9 mouse cellular contexts compared by ENCODE assay signal in the genomic region with DNA sequence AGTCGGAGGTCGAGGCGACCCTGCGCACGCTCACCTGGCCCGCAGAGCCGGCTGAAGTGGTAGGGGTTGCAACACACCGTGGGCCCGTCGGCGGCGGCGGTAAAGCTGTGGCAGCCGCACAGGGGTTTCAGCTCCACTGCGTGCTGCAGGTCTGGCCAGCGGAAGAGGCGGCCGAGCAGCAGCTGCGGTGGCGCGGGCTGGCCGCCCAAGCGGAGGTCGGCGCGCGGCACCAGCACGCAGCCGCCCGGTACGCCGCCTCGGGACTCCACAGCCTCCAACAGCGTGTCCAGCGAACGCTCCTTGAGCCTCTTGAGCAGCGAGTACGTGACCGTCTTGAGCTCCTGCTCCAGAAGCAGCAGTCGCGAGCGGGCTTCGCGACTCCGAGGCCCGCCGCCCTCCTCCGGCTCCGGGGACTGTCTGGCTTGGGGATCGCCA. TPM values are rescaled to one million over a fixed set of nuclear protein-coding genes. Genes with fewer than 3 reads are reported as not detected.
DNase-seq lines count a peak whose midpoint lies in the region; ATAC-seq lines count a peak whose summit lies in the region.
"Had no signal": no experiment of that assay in that cellular context is flagged by ENCODE, and none has a peak within 500 bp of the region (broad histone marks: within the 10 kb centered on the region; RNA-seq: fewer than 3 reads in every experiment).

No protein-coding gene starts in this region.

- no peaks in the 10 kb centered on the region for H3K9me3 ChIP-seq in kidney, embryonic 15.5 days (replicated peaks)
- H3K9me3 ChIP-seq in midbrain, embryonic 10.5 days (replicated peaks), result no peaks in the 10 kb centered on the region

- peak overlapping the region; percentile 99 for H3K9ac ChIP-seq in kidney, embryonic 15.5 days

- ATAC-seq in kidney, embryonic 15.5 days (replicated peaks; ENCODE audit: low FRiP score), result no peak
- ATAC-seq in granulocyte monocyte progenitor cell, adult 5-6 weeks (replicated peaks; ENCODE audit: poor library complexity, severe bottlenecking), result no peak

- H3K27me3 ChIP-seq in kidney, embryonic 15.5 days, result no peaks in the 10 kb centered on the region
- H3K27me3 ChIP-seq in midbrain, embryonic 10.5 days (ENCODE audit: low read depth, poor library complexity, severe bottlenecking), result peaks cover 44% of the 10 kb centered on the region

- WGBS in kidney, embryonic 15.5 days, result 1% methylated on average over 41 of the region's 50 CpGs
- WGBS in midbrain, embryonic 10.5 days, result under 1% methylated on average over 50 of the region's 50 CpGs

- DNase-seq in kidney, adult 8-10 months, result no peak
- DNase-seq in NIH3T3 (ENCODE audit: low read depth), result peak; percentile 47
- DNase-seq in gastrocnemius, postnatal 25 days, result peak; percentile 25
- peak; percentile 35 to 55 for DNase-seq in kidney, postnatal 25 days
- peak; percentile 62 for DNase-seq in midbrain, embryonic 10.5 days (ENCODE audit: low spot score)
- no peak for DNase-seq in cerebellum, adult 18-20 months

- H3K4me2 ChIP-seq in kidney, embryonic 15.5 days, result peak overlapping the region; percentile 93

- peaks cover 64% of the 10 kb centered on the region for H3K4me1 ChIP-seq in kidney, embryonic 15.5 days
- H3K4me1 ChIP-seq in midbrain, embryonic 10.5 days, result peaks cover 98% of the 10 kb centered on the region

- H3K27ac ChIP-seq in kidney, embryonic 15.5 days, result peak overlapping the region; percentile 98
- peak overlapping the region; percentile 95 for H3K27ac ChIP-seq in midbrain, embryonic 10.5 days (replicated peaks)
- H3K27ac ChIP-seq: macrophage had no signal

- peak overlapping the region; percentile 86 for H3K4me3 ChIP-seq in kidney, embryonic 15.5 days (replicated peaks)
- H3K4me3 ChIP-seq in midbrain, embryonic 10.5 days, result peak overlapping the region; percentile 88

- H3K36me3 ChIP-seq in kidney, embryonic 15.5 days, result peaks cover 7% of the 10 kb centered on the region
- no peaks in the 10 kb centered on the region for H3K36me3 ChIP-seq in midbrain, embryonic 10.5 days

RNA-seq across cellular contexts. Expression of a gene that starts 1.7 kb away (rescaled TPM):
- polyA plus RNA-seq in kidney, embryonic 15.5 days (2015; fragmentation: Nextera tagmentation; extraction: Ambion mirVana), result 10.6 and 12.3 TPM in 2 replicates
- 1 to 10 TPM; 2.8 to 5.2 TPM for total RNA-seq in gastrocnemius, postnatal 25 days (2021)
- polyA plus RNA-seq in midbrain, embryonic 10.5 days (2016; fragmentation: Nextera tagmentation; extraction: Ambion mirVana), result 3.8 and 4.4 TPM in 2 replicates
- total RNA-seq in granulocyte monocyte progenitor cell, adult 5-6 weeks (2014; fragmentation: Nextera tagmentation), result 0.56 and 1.4 TPM in 2 replicates
- 1.3 and 1.7 TPM in 2 replicates for total RNA-seq in granulocyte monocyte progenitor cell, adult 5-6 weeks (2017)

Comparison
In these comparisons a context has a peak if more than half of its experiments do, and no peak if none do; other contexts are left out.
1. DNase-seq: peak in NIH3T3 (single experiment), gastrocnemius, postnatal 25 days (single experiment), kidney, postnatal 25 days (2 of 2) and midbrain, embryonic 10.5 days (single experiment); none in kidney, adult 8-10 months (0 of 2) and cerebellum, adult 18-20 months (0 of 2).